Mouse (Mus musculus): ENCODE measurements at regions not wholly inside any gene's neighbourhood (a gene's known extent, or its start where the extent isn't known, plus 50 kb on each side); places are given as distances from the start of the nearest gene placed in this dataset.

- TF ChIP-seq CTCF (IDR thresholded peaks at IDR 0.05) (no peak), EP300 (IDR thresholded peaks at IDR 0.05) (no peak)
Observed at GRCm38 (mm10) chr5:134817671-134818070, 70.5 kb upstream of the Eln start.

All from lung, postnatal 0 days (tissue).